24 mouse cellular contexts compared by ENCODE assay signal in the genomic region with DNA sequence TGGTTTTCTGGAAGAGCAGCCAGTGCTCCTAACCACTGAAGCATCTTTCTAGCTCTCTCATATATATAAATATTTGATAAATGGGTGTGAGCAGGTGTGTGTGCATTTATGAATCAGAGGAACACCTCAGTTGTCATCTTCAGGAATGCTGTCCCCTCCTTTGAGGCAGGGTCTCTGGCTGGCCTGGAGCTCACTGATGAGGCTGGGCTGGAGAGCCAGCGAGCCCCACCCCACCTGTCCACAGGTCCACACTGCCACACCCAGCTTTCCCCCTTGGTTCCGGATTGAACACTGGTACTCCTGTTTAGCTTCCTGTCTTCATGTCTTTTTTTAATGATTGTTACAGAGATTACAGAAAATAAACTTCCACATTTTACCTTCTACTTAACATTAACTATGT. TPM values are rescaled to one million over a fixed set of nuclear protein-coding genes. Genes with fewer than 3 reads are reported as not detected.
DNase-seq lines count a peak whose midpoint lies in the region; ATAC-seq lines count a peak whose summit lies in the region.
"Had no signal": no experiment of that assay in that cellular context is flagged by ENCODE, and none has a peak within 500 bp of the region (broad histone marks: within the 10 kb centered on the region; RNA-seq: fewer than 3 reads in every experiment).

No protein-coding gene starts in this region.

- H3K36me3 ChIP-seq in macrophage (ENCODE audit: inconsistent target): no peaks in the 10 kb centered on the region
- H3K36me3 ChIP-seq: embryonic facial prominence, embryonic 13.5 days; embryonic facial prominence, embryonic 15.5 days; forebrain, embryonic 10.5 days; forebrain, embryonic 12.5 days; G1E had no signal

- H3K27ac ChIP-seq in macrophage: peak overlapping the region; percentile 45; the same call in 1 of the 2 replicates
- H3K27ac ChIP-seq: embryonic facial prominence, embryonic 13.5 days; embryonic facial prominence, embryonic 15.5 days; forebrain, embryonic 10.5 days; forebrain, embryonic 12.5 days had no signal

- 71% methylated on average over 2 of the region's 2 CpGs for WGBS in macrophage (ENCODE audit: missing documents)

- no peaks in the 10 kb centered on the region for H3K79me2 ChIP-seq in macrophage (ENCODE audit: inconsistent target)

- no peak for ATAC-seq in megakaryocyte, adult 5-6 weeks (ENCODE audit: poor library complexity, severe bottlenecking)
- ATAC-seq: CD4-positive, CD25-positive, alpha-beta regulatory T cell, adult 4 months; forebrain, embryonic 14.5 days; forebrain, embryonic 16.5 days had no signal

- peak; percentile 76 for DNase-seq in heart, adult 11 months
- no peak for DNase-seq in heart, postnatal 25 days (ENCODE audit: low spot score)
- DNase-seq in cerebellum, postnatal 25 days: no peak
- DNase-seq: adrenal gland, adult 2 months; adrenal gland, postnatal 10 days; adrenal gland, postnatal 25 days; B cell, adult 2 months; cerebellum, adult 11-12 months; cerebellum, adult 2 months; cerebellum, adult 9-10 months; cerebellum, postnatal 10 days; cerebellum, postnatal 36 days; embryo, embryonic 11 days had no signal

- H3K4me3 ChIP-seq in macrophage (ENCODE audit: inconsistent target): no peak overlapping the region
- H3K4me3 ChIP-seq: embryonic facial prominence, embryonic 13.5 days; embryonic facial prominence, embryonic 15.5 days; erythroblast, embryonic 14.5 days; forebrain, embryonic 10.5 days; forebrain, embryonic 12.5 days had no signal

- intact Hi-C loops in heart, postnatal 25 days (cut with DNase I): no loop called here

RNA-seq across cellular contexts. Expression of a gene that starts 15.8 kb away (rescaled TPM):
- 10 to 100 TPM; 84.7 to 87.3 TPM for total RNA-seq in heart, postnatal 25 days (2021)
- 1,000 to 10,000 TPM in 9 of 26 experiments, 100 to 1,000 TPM in 17; 293 to 1,463 (median 608) TPM for total RNA-seq in macrophage (2018; cell fraction: chromatin; rRNA removed)
- 100 to 1,000 TPM; 133 to 452 (median 273) TPM for total RNA-seq in macrophage (2018; cell fraction: cytosol; rRNA removed)
- 1,000 to 10,000 TPM in 2 of 26 experiments, 100 to 1,000 TPM in 24; 288 to 1,115 (median 481) TPM for total RNA-seq in macrophage (2018; cell fraction: nucleus; rRNA removed)
- 190 to 331 TPM (median 319 TPM) in 3 replicates for polyA plus RNA-seq in macrophage (2018)
- 40.2 and 42.9 TPM in 2 replicates for total RNA-seq in megakaryocyte, adult 5-6 weeks (2015)
- 35.2 and 46.1 TPM in 2 replicates for total RNA-seq in megakaryocyte, adult 5-6 weeks (2017)

RNA-seq across cellular contexts. Expression of a gene that starts 22.8 kb away (rescaled TPM):
- total RNA-seq in heart, postnatal 25 days (2021): 100 to 1,000 TPM; 275 to 277 TPM
- total RNA-seq in macrophage (2018; cell fraction: chromatin; rRNA removed): 10 to 100 TPM in 1 of 26 experiments, 1 to 10 TPM in 2, under 1 TPM in 10, not detected in 13; 0.19 to 28.7 (median 0.31) TPM
- total RNA-seq in macrophage (2018; cell fraction: cytosol; rRNA removed): 1 to 10 TPM in 8 of 26 experiments, under 1 TPM in 16, not detected in 2; 0.06 to 2.1 (median 0.74) TPM
- total RNA-seq in macrophage (2018; cell fraction: nucleus; rRNA removed): 1 to 10 TPM in 2 of 26 experiments, under 1 TPM in 16, not detected in 8; 0.11 to 6.1 (median 0.50) TPM
- 0.35 to 1.1 TPM (median 0.93 TPM) in 3 replicates for polyA plus RNA-seq in macrophage (2018)
- total RNA-seq in megakaryocyte, adult 5-6 weeks (2015): not detected in 2 replicates
- 0.15 TPM in 1 of 2 replicates, not detected in the other for total RNA-seq in megakaryocyte, adult 5-6 weeks (2017)

RNA-seq across cellular contexts. Expression of a gene that starts 54.1 kb away (rescaled TPM):
- 100 to 1,000 TPM in 1 of 2 experiments, 10 to 100 TPM in 1; 91.3 to 119 TPM for total RNA-seq in heart, postnatal 25 days (2021)
- 100 to 1,000 TPM; 112 to 644 (median 259) TPM for total RNA-seq in macrophage (2018; cell fraction: chromatin; rRNA removed)
- 100 to 1,000 TPM in 6 of 26 experiments, 10 to 100 TPM in 20; 55.8 to 122 (median 79.2) TPM for total RNA-seq in macrophage (2018; cell fraction: cytosol; rRNA removed)
- 100 to 1,000 TPM in 22 of 26 experiments, 10 to 100 TPM in 4; 80.4 to 475 (median 153) TPM for total RNA-seq in macrophage (2018; cell fraction: nucleus; rRNA removed)
- polyA plus RNA-seq in macrophage (2018): 44.1 to 73.6 TPM (median 66.6 TPM) in 3 replicates
- total RNA-seq in megakaryocyte, adult 5-6 weeks (2015): 61.5 and 79.5 TPM in 2 replicates
- 103 and 184 TPM in 2 replicates for total RNA-seq in megakaryocyte, adult 5-6 weeks (2017)

Comparison
In these comparisons a context has a peak if more than half of its experiments do, and no peak if none do; other contexts are left out.
1. RNA of a gene that starts 22.8 kb away (total RNA-seq): 275 to 277 TPM in heart, postnatal 25 days; 0.15 TPM in megakaryocyte, adult 5-6 weeks; every median in the first group is over 100 times any median in the second.